Mouse (Mus musculus) inflammation-experienced regulatory T-cells, adult 6 months (primary cell): ENCODE measurements at regions not wholly inside any gene's neighbourhood (a gene's known extent, or its start where the extent isn't known, plus 50 kb on each side); places are given as distances from the start of the nearest gene placed in this dataset.

Experiments used
- ATAC-seq: one replicate; pipeline ENCODE4 v1.8.0; 2017

DNA sequence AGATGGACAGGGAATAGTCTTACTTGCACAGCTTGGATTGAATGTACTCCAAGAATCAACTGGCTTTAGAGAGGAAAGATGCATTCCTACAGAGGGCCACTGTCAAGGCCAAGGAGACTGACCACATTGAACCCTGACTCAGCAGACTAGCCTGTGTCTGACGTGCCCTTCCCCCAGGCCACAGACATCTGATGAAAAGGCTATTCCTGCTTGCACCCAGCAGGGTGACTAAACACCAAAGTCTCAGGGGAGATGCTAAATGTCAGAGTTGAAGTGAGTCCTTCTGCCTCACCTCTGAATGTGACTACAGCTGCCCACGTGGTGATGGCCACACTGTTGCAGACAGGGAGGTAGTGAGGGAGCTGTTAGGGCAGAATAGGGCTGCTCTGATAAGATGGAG lies 140.2 kb upstream of the Fggy start:
- no peak for ATAC-seq

- ATAC-seq = no peak
Measured at GRCm38 (mm10) chr4:95426563-95426962, 130.7 kb upstream of the Fggy start.

- ATAC-seq = no peak
Measured at GRCm38 (mm10) chr4:95434543-95434942, 122.8 kb upstream of the Fggy start.

DNA sequence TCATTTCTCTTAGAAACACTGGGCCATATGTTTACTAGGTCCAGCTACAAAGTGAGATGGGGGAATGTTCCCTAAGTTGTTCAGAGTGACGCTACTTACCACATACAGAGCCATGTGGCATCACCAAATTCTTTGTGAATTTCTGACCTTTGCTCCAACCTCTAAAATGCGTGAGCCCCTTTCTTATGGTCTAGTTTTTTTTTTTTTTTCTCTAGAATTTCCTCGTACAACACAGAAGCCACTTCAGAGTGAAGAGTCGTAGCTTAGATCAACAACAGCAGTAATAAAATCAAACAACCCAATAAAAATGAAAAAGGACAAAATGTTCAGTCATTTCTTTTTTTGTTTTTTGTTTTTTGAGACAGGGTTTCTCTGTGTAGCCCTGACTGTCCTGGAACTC lies 122.2 kb upstream of the Fggy start:
- ATAC-seq = no peak

DNA sequence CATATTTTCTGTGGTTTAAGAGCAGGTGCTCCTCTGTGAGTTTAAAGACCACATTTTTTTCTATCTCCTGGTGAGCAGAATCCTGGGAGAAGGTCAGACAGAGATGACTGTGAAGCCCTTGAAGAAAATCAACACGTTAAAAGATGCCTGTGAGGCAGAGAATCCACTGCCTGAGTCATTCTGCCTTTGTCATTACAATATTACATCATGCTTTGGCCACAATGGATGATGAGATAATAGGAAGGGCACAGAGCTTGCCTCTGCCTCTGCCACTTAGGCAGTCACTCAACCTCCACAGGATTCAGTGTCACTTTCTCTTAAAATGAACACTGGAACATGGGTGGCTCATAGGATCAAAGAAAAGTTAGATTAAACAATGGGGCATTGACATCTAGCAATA lies 117.5 kb upstream of the Fggy start:
- no peak for ATAC-seq

DNA sequence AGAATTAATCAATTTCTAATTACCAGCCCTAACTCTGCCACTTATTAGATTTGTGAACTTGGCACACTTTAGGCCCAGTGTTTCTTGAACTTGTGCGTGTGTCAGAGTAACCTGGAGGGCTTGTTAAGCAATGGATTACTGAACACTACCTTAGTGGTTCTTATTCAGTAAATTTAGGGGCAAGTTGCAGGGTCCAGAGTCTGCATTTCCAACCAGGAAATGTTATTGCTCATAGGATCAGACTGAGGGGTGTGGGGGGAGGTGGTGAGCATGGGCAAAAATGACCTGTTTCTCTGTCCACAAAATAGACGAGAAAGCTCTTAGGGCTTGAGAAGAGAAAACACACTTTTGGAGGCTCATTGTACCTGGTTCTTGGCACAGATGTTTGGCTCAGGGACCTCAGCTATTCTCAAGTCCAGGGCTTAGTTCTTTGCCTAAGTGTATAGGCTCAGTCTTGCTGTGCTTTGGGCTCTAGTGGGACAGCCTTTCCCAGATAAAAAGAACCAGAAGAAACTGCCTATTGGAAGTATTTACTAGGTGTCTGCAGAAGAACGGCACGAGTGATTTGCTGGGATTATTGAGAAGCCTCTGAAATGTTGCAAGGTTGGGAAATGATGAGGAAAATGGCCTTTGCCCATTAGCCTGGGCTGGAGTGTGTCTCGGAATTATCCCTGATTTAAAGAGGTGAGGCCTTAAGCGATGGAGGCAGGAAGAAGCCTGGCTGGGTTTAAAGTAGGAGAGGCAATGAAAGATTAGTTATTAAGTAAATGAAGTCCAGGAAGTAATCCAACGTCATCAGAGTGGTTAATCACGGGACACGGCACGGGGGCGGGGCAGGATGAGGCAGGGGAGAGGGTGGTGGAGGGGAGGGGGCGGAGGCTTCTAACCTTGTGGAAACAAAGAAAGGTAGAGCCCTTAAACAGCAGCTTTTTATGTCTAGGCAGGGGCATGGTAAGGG lies 113.2 kb upstream of the Fggy start:
- no peak for ATAC-seq

GRCm38 (mm10) chr4:95450286-95450685 lies 107.0 kb upstream of the Fggy start:
- no peak for ATAC-seq

DNA sequence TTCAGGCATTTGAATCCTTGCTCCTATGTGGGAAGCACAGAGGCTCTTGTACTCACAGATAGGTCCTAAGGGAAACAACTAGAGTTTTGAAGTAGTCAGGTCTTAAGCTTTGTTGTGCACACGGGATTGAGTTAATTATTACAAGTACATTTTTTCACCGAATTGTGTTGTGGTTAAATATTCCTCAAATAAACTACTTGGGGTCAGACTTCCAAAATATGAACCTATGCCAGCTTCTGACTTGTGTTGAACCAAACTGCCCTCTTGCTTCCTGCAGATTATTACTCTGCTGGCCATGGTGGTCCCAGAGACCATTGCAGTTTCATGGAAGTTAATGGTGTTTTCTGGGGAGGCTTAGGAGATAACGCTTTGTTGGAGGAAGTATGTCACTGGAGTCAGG lies 105.5 kb upstream of the Fggy start:
- no peak for ATAC-seq

DNA sequence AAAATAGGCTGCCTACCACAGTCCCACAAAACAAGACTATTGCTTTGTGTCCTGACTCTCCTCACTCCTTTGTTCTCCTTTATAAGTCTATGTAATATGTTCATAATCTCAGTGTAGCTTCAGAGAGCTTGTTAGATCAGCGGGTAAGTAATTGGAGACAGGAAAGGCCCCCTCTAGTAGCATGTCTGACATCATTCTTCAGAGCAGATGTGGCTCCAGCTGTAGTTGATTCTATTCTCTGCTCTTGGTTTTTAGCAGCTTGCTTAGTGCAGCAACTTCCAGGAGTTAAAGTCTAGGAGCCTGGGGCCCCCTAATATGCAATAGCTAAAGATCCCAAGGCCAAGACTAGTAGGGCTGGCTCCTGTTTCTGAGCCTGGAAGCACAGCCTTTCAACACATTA lies 101.0 kb upstream of the Fggy start:
- ATAC-seq = no peak

- no peak for ATAC-seq
Measured at GRCm38 (mm10) chr4:95456943-95457342, 100.4 kb upstream of the Fggy start.

DNA sequence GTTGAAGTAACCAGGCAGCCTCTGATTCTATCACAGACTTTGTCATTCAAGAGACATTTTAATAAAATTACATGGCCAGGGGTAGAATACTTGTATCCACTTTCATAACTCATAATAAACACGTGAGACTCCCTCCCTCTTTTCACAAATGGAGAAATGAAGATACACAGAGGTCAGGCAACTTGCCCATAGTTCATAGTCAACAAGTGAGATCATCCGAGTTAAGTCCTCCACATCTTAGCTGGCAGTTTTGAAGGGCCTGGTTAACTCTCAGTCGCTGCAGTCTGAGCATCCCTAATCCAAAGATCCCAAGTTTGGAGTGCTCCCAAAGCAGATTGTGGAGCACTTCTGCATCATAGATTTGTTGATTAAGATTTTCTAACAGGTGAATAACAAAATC lies 94.8 kb upstream of the Fggy start:
- ATAC-seq = no peak

DNA sequence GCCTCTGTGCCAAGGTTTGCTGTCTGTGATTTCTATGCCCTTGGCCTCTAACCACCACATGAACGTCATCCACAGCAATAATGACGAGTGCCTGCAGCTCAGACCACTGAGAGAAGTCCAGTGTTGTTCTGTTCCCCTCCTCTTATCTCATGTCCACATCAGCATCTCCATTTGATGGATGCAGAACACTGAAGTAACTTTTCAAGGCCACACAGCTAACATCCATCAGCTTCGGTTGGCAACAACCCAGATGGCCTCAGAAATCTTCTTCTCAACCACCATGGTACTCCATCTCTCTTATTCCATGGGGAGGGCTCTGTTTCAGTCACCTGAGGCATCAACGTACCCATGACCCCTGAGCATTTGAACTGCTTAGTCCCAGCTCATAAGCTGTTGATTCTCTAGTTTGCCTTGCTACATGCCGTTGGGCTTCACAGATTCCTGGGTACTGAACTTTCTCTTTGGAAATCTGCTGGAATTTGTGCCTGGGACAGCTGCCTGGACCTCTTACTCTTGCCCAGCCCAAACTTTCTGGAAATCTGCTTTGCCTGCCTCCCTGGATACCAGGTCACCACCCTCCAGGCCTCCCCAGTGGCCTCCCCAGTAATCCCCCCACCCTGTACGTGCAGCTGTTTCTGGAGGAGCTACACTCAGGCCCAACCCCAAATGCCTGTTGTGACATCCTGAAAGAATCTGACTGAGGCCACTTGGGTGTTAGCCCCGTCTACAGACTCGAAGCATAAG lies 94.1 kb upstream of the Fggy start:
- ATAC-seq = no peak

GRCm38 (mm10) chr4:95466647-95467046 lies 90.7 kb upstream of the Fggy start:
- peak; percentile 97 for ATAC-seq

GRCm38 (mm10) chr4:95467526-95467925 lies 89.8 kb upstream of the Fggy start:
- ATAC-seq = no peak

GRCm38 (mm10) chr4:95474726-95475406 lies 82.4 kb upstream of the Fggy start:
- peak; percentile 82 for ATAC-seq

GRCm38 (mm10) chr4:95476071-95476724 lies 81.1 kb upstream of the Fggy start:
- no peak for ATAC-seq

DNA sequence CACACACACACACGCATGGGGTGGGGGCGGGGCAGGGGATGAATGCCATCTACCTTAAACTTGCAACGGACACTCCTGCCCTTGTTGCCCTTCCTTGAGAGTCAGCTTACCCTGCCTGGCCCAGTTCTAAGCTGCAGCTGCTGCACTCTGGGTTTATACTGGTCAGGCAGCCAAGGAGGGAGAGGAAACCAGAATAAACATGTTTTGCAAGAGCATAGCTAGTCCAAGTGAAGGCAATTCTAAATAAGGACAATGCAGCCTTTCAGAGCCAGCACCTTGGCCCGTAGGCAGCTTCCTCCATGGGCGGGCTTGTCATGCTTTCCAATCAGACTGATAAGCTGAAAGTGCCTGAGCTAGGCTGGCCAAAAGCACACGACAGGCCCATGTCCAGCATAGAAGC lies 73.7 kb upstream of the Fggy start:
- ATAC-seq = no peak

DNA sequence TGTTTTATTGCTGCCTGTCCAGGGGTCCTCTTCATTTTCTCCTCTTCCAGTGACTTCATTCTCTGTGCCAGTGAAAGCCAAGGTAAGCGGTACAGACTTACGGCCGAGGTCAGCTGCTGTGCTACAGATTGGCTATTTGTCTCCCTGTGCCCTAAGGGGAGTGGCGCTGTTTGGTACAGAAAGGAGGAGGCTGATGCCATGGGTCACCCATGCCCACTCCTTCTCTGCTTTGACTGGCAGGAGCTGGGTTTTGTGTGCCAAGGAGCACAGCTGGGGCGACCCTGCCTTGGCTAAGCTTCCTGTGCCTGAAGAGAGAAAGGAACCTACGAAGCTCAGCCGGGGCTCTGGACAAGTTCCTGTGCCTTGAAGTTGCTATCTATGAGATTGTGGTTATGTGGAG lies 70.0 kb upstream of the Fggy start:
- ATAC-seq = no peak

DNA sequence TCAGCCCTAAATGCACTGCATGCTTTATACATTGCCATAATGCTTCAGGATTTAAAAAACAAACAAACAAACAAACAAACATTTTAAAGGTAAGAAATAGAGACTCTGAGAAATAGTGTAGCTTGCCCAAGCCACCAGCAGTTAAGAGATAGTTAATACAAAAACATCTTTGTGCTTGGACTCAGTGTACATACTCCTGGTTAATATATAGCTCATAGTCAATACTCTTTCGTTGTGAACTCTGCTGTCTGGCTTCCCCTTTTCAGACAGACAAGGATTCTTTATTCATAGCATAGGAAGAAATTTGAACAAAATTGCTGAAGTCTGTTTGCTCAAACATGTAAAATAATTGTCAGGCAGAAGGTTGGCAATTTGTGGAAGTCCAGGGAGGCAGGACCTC lies 69.3 kb upstream of the Fggy start:
- no peak for ATAC-seq

DNA sequence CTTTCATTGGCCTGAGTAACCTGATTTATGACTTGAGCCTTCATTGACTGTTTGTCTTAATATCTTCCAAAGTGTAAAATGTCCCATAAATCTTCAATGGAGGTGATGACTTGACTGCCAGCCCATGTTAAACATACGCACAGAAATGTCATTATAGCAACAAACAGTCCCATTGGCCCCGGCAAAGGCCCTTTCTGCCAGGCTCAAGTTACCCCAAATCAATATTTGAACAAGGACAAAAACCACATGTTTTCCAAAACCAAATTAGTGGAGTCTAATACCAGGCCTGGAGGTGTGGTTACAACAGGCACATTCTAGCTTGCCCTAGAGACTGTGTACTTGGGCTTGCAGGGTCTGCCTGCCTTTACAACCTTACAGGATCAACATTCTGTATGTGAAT lies 68.2 kb upstream of the Fggy start:
- no peak for ATAC-seq

DNA sequence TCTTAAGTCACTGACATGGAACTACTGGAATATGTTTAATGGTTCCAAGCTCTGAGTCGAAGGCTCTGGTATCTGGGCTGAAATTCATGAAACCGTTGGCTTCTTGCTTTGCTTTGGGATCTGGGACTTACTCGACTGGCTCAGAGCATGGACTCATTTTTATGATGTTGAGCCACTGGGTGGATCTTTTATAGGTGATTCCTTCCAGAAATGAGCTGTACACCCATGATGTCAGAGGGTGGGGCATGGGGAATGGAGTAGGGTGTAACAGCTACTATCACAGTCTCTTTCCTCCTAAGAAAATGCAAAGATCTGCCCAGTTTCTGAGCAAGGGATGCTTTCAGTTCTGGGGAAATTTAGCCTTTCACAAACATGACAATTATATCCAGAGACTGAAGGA lies 57.0 kb upstream of the Fggy start:
- no peak for ATAC-seq

DNA sequence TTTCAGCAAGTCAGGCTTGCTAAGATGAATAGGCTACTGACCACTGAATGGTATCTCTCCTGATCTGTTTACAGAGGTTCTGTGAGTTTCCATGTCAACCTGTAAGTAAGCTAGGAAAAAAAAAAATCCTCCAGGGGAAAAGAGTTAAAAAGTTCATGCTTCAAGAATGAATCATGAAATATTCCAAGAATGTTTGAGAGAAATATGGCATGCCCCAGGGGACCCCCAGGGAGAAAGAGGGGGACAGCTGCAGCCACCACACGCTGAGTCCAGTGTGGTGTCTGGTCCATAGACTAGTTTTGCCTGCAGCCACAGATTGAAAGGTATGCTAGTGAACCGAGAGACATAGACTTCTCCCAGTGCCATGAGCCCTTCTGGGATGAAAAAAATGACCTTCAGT lies 56.1 kb upstream of the Fggy start:
- ATAC-seq = no peak
